Mouse (Mus musculus): ENCODE results near the gene Dnah12. TPM values are rescaled to one million over a fixed set of nuclear protein-coding genes. Genes with fewer than 3 reads are reported as not detected.

Dnah12 gene
- polyA plus RNA-seq (2015; fragmentation: Nextera tagmentation; extraction: Ambion mirVana), result 0.05 TPM in 2 replicates

DNA sequence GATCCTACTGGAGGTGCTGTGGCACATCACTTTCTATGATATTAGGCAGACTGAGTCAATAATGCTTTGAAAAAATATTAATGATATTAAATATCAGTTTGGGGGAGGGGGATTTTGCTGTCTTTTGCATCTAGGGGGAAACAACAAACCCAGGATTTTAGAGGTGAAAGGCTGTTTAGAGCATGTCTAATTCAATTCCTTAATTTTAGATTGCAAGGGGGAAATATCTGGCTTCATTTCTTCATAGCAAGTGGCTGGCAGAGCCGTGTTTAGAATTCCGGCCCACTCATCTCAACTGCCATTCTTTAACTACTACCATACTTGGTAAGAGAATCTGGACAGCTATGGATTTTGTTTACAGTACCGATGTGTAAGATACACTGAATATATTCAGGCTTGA is at the start of gene Dnah12:
TSS of gene Dnah12 (plus strand) at position 301 of the 400 bp plus-strand sequence.

GRCm38 (mm10) chr14:26669292-26670073 is 23.6 kb upstream of the Dnah12 start, which contains the start of gene Pde12:
TSS of gene Pde12 (minus strand) at chr14:26669883.

GRCm38 (mm10) chr14:26894392-26894791 is 201.3 kb downstream of the Dnah12 start, which contains the start of gene Asb14:
TSS of gene Asb14 (plus strand) at chr14:26894557.

Other genes with a start within 250 kb of the Dnah12 start
- 19.6 and 20.4 TPM in 2 replicates for gene Slmap, start 158.3 kb upstream of the Dnah12 start, polyA plus RNA-seq (2015; fragmentation: Nextera tagmentation; extraction: Ambion mirVana)
- gene Dennd6a, start 119.4 kb upstream of the Dnah12 start, polyA plus RNA-seq (2015; fragmentation: Nextera tagmentation; extraction: Ambion mirVana), result 23.1 and 25.3 TPM in 2 replicates
- 134 and 156 TPM in 2 replicates for gene Arf4, start 55.2 kb upstream of the Dnah12 start, polyA plus RNA-seq (2015; fragmentation: Nextera tagmentation; extraction: Ambion mirVana)
- 7.5 and 7.6 TPM in 2 replicates for gene Pde12, start 23.4 kb upstream of the Dnah12 start, polyA plus RNA-seq (2015; fragmentation: Nextera tagmentation; extraction: Ambion mirVana)
- gene Asb14, start 201.3 kb downstream of the Dnah12 start, polyA plus RNA-seq (2015; fragmentation: Nextera tagmentation; extraction: Ambion mirVana), result 0.13 TPM in 1 of 2 replicates, not detected in the other